Mouse (Mus musculus) spleen, adult 2 months (tissue): ENCODE results near the gene Phc2.

ENCODE experiments used
- CTCF ChIP-seq: fragments of 200-500 bp; IDR thresholded peaks from 2 replicates; pipeline ENCODE4 v1.5.1; 2011; ENCODE audit warnings: mild to moderate bottlenecking, inconsistent platforms; ENCODE audit not compliant: insufficient read depth, insufficient read length, insufficient replicate concordance; ENCODE audit errors: extremely low read depth
- POLR2A ChIP-seq: fragments of 200-500 bp; IDR thresholded peaks from 2 replicates; pipeline ENCODE4 v1.6.1; 2011; ENCODE audit warnings: low read depth, low read length, inconsistent platforms

DNA sequence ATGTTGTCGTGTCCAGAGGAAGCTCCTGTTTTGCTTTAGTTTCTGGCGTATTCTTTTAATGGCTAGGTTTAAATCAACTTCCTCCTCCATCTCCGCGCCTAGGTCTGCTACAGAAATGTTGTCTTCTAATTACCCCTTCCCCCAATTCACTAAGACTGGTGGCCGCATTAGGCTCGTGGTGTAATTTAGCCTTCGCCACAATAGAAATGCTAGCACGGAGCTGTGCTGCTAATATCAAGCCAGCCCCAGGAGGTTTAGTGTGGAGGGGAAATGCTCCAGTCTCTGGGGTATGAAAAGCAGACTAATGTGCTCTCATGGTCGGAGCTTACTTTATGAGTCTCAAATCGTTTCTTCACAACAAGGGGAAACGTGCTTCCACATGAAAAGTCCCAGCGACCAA lies 944 bp downstream of the Phc2 start:
- TF ChIP-seq CTCF, result no peak
- no peak for TF ChIP-seq POLR2A
